Mouse (Mus musculus): ENCODE measurements at regions not wholly inside any gene's neighbourhood (a gene's known extent, or its start where the extent isn't known, plus 50 kb on each side); places are given as distances from the start of the nearest gene placed in this dataset.

DNA sequence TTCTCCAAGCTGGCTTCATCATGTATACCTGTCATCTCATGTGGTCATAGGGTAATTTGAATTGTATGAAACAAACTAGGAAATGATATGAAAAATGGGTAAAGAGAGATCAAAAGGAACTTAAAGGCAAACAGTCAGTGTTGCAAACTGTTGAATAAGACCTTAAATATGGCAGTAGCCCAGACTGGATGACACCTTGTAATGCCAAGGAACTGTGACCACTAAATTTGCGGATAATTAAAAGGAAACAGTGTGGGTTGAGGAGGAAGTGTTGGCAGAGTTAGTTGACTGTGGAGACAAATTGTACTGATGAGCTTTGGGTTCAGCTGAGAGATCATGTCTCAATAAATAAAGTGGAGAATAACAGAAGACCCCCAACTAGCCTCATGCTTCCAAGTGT is 147.3 kb upstream of the Rasa1 start:
- no peak for TF ChIP-seq CTCF (IDR thresholded peaks at IDR 0.05; ENCODE audit: control insufficient read depth, insufficient read depth, insufficient read length)
- no peak for TF ChIP-seq MAX (IDR thresholded peaks at IDR 0.05)
- no peak for TF ChIP-seq MYOD1 (IDR thresholded peaks at IDR 0.05; ENCODE audit: control insufficient read depth, insufficient read length, low read depth)
- no peak for TF ChIP-seq USF1 (IDR thresholded peaks at IDR 0.05; ENCODE audit: low read depth)
- TF ChIP-seq CEBPB (IDR thresholded peaks at IDR 0.05; ENCODE audit: low read depth) = no peak
- no peak for TF ChIP-seq MYOG (IDR thresholded peaks at IDR 0.05; ENCODE audit: control insufficient read depth, extremely low read depth, insufficient read length)

All from C2C12 (cell line).